Mouse (Mus musculus) limb, embryonic 14.5 days (tissue): Measurements from ENCODE around the gene Pdzd2. TPM values are rescaled to one million over a fixed set of nuclear protein-coding genes. Genes with fewer than 3 reads are reported as not detected.

Experiments used
- ATAC-seq: fragments of 200-750 bp; cut with Nextera tagmentation; 2 replicates; pipeline ENCODE4 v1.8.0; 2017; ENCODE audit warnings: low read depth, moderate number of reproducible peaks, moderate TSS enrichment; ENCODE audit not compliant: low FRiP score
- DNase-seq: peaks from one replicate; pipeline ENCODE4 v3.0.0-alpha.2; 2015; ENCODE audit warnings: low spot score
- H3K27ac ChIP-seq: fragments of 300-500 bp; sonication (generic); replicated peaks from 2 replicates; pipeline ENCODE4 v1.5.1; 2014; ENCODE audit warnings: low read depth, mild to moderate bottlenecking, low read length, moderate library complexity, mixed read lengths
- H3K27me3 ChIP-seq: fragments of 300-500 bp; sonication (generic); 2 replicates; pipeline ENCODE4 v1.6.1; 2014; ENCODE audit warnings: low read length, mixed read lengths; ENCODE audit not compliant: control insufficient read depth, insufficient read depth
- H3K36me3 ChIP-seq: fragments of 300-500 bp; sonication (generic); 2 replicates; pipeline ENCODE4 v1.6.1; 2014; ENCODE audit warnings: mild to moderate bottlenecking, low read length, moderate library complexity, mixed read lengths; ENCODE audit not compliant: control insufficient read depth, insufficient read depth
- H3K4me1 ChIP-seq: fragments of 300-500 bp; sonication (generic); 2 replicates; pipeline ENCODE4 v1.6.1; 2014; ENCODE audit warnings: antibody characterized with exemption, low read length, mixed read lengths; ENCODE audit not compliant: control insufficient read depth, insufficient read depth
- H3K4me2 ChIP-seq: fragments of 300-500 bp; sonication (generic); replicated peaks from 2 replicates; pipeline ENCODE4 v1.6.1; 2014; ENCODE audit warnings: low read depth, mild to moderate bottlenecking, low read length, moderate library complexity; ENCODE audit not compliant: severe bottlenecking
- H3K4me3 ChIP-seq: fragments of 300-500 bp; sonication (generic); replicated peaks from 2 replicates; pipeline ENCODE4 v1.5.1; 2014; ENCODE audit warnings: low read length
- H3K9ac ChIP-seq: fragments of 300-500 bp; sonication (generic); 2 replicates; pipeline ENCODE4 v1.6.1; 2014; ENCODE audit warnings: mild to moderate bottlenecking, low read depth, low read length, moderate library complexity; ENCODE audit not compliant: severe bottlenecking
- H3K9me3 ChIP-seq: fragments of 300-500 bp; sonication (generic); 2 replicates; pipeline ENCODE4 v1.6.1; 2016; ENCODE audit warnings: low read length; ENCODE audit not compliant: control insufficient read depth
- POLR2A ChIP-seq: fragments of 200-500 bp; IDR thresholded peaks from 2 replicates; pipeline ENCODE4 v1.8.0; 2012; ENCODE audit warnings: inconsistent platforms, mild to moderate bottlenecking, moderate library complexity, borderline replicate concordance; ENCODE audit not compliant: insufficient read depth, insufficient read length; ENCODE audit errors: extremely low read depth
- WGBS: fragments of 180-500 bp; shearing (Covaris S2); extraction: QIAGEN DNeasy Blood & Tissue Kit; methylation state at CpG from one replicate; pipeline ENCODE4 v1.1.7; 2014; 5-methylcytosine and 5-hydroxymethylcytosine counted together
- polyA plus RNA-seq, 2 experiments: library from polyadenylated mRNA; depleted of rRNA in 1 of 2; stranded (reverse) in 1 of 2; unstranded in 1 of 2; fragments of >200 nt; fragmentation: Nextera tagmentation in 1 of 2; extraction: Ambion mirVana in 1 of 2; gene quantifications; 2 replicates each; pipeline versions ENCODE4 v1.2.1 to v1.2.3; 2012 to 2014

Pdzd2 gene
- polyA plus RNA-seq, 2 experiments = 14.6 to 26.4 TPM

GRCm38 (mm10) chr15:12593094-12593493 lies 146.6 kb downstream of the Pdzd2 start:
- Histone ChIP-seq H3K4me1 (peaks cover 6% of the 10 kb centered on the region; the same call in 1 of the 2 replicates), H3K9me3 (no peaks in the 10 kb centered on the region), H3K27ac (no peak overlapping the region), H3K4me3 (no peak overlapping the region), H3K27me3 (no peaks in the 10 kb centered on the region; the same call in 1 of the 2 replicates), H3K4me2 (no peak overlapping the region), H3K9ac (no peak overlapping the region), H3K36me3 (no peaks in the 10 kb centered on the region)
- 66% methylated on average over 4 of the region's 4 CpGs for WGBS
- no peak for TF ChIP-seq POLR2A
- DNase-seq = no peak
- ATAC-seq = no peak

GRCm38 (mm10) chr15:12592628-12593027 lies 147.1 kb downstream of the Pdzd2 start:
- ATAC-seq (no peak), DNase-seq (no peak)
- no peak overlapping the region for H3K27ac ChIP-seq
- TF ChIP-seq POLR2A = no peak
- no peaks in the 10 kb centered on the region for H3K36me3 ChIP-seq
- 20% methylated on average over 3 of the region's 3 CpGs for WGBS
- H3K27me3 ChIP-seq = no peaks in the 10 kb centered on the region; the same call in 1 of the 2 replicates
- H3K4me3 ChIP-seq = no peak overlapping the region
- H3K9ac ChIP-seq = no peak overlapping the region
- H3K4me1 ChIP-seq = peaks cover 6% of the 10 kb centered on the region; the same call in 1 of the 2 replicates
- H3K4me2 ChIP-seq = no peak overlapping the region
- no peaks in the 10 kb centered on the region for H3K9me3 ChIP-seq

- no peak overlapping the region for H3K4me3 ChIP-seq
- H3K9ac ChIP-seq = no peak overlapping the region
- H3K27ac ChIP-seq = no peak overlapping the region
- H3K36me3 ChIP-seq = no peaks in the 10 kb centered on the region
- H3K4me1 ChIP-seq = peaks cover 6% of the 10 kb centered on the region; the same call in 1 of the 2 replicates
- H3K4me2 ChIP-seq = no peak overlapping the region
- no peaks in the 10 kb centered on the region; the same call in 1 of the 2 replicates for H3K27me3 ChIP-seq
- no peak for TF ChIP-seq POLR2A
- H3K9me3 ChIP-seq = no peaks in the 10 kb centered on the region
- WGBS = 70% methylated on average over 3 of the region's 3 CpGs
- ATAC-seq = no peak
- DNase-seq = no peak
Observed at GRCm38 (mm10) chr15:12588661-12589060, 151.1 kb downstream of the Pdzd2 start.

GRCm38 (mm10) chr15:12586852-12587424 lies 152.8 kb downstream of the Pdzd2 start:
- H3K9me3 ChIP-seq = no peaks in the 10 kb centered on the region
- H3K36me3 ChIP-seq = no peaks in the 10 kb centered on the region
- WGBS = 76% methylated on average over 4 of the region's 4 CpGs
- H3K27me3 ChIP-seq = no peaks in the 10 kb centered on the region
- no peak for ATAC-seq
- H3K9ac ChIP-seq = no peak overlapping the region
- DNase-seq = no peak
- no peak overlapping the region for H3K27ac ChIP-seq
- TF ChIP-seq POLR2A = no peak
- H3K4me3 ChIP-seq = no peak overlapping the region
- H3K4me1 ChIP-seq = peaks cover 6% of the 10 kb centered on the region; the same call in 1 of the 2 replicates
- no peak overlapping the region for H3K4me2 ChIP-seq

GRCm38 (mm10) chr15:12586154-12586553 lies 153.6 kb downstream of the Pdzd2 start:
- Histone ChIP-seq H3K27ac (no peak overlapping the region), H3K4me3 (no peak overlapping the region), H3K9ac (no peak overlapping the region), H3K4me1 (peaks cover 6% of the 10 kb centered on the region; the same call in 1 of the 2 replicates), H3K9me3 (no peaks in the 10 kb centered on the region), H3K27me3 (no peaks in the 10 kb centered on the region), H3K4me2 (no peak overlapping the region), H3K36me3 (no peaks in the 10 kb centered on the region)
- ATAC-seq (peak; percentile 85), DNase-seq (peak; percentile 77)
- 5% methylated on average over 5 of the region's 5 CpGs for WGBS
- no peak for TF ChIP-seq POLR2A
